Mouse (Mus musculus): ENCODE data around the gene Msi2. TPM values are rescaled to one million over a fixed set of nuclear protein-coding genes. Genes with fewer than 3 reads are reported as not detected.
A peak's percentile ranks its signal among the peaks of the same experiment; 100 is the strongest.

Gene Msi2
- polyA plus RNA-seq, 1 experiment from 2014 or later: 20.2 TPM

- no peaks in the 10 kb centered on the region for H3K27me3 ChIP-seq (replicated peaks; ENCODE audit: low read depth, poor library complexity, severe bottlenecking)
- H3K36me3 ChIP-seq (replicated peaks): peaks cover 100% of the 10 kb centered on the region
- no peak for DNase-seq (ENCODE audit: low spot score)
- H3K9me3 ChIP-seq: no peaks in the 10 kb centered on the region
- no peak overlapping the region for H3K4me3 ChIP-seq
- peaks cover 32% of the 10 kb centered on the region for H3K4me1 ChIP-seq
- H3K27ac ChIP-seq (replicated peaks): no peak overlapping the region; the same call in 1 of the 2 replicates
- WGBS: 90% methylated on average over 11 of the region's 11 CpGs
Measured at GRCm38 (mm10) chr11:88661444-88662180, 56.7 kb downstream of the Msi2 start.

- no peaks in the 10 kb centered on the region for H3K9me3 ChIP-seq
- H3K27me3 ChIP-seq (replicated peaks; ENCODE audit: low read depth, poor library complexity, severe bottlenecking): no peaks in the 10 kb centered on the region
- DNase-seq (ENCODE audit: low spot score): no peak
- no peak overlapping the region for H3K27ac ChIP-seq (replicated peaks)
- H3K4me3 ChIP-seq: no peak overlapping the region
- WGBS: 89% methylated on average over 9 of the region's 9 CpGs
- peaks cover 100% of the 10 kb centered on the region for H3K36me3 ChIP-seq (replicated peaks)
- peaks cover 24% of the 10 kb centered on the region for H3K4me1 ChIP-seq
Measured at GRCm38 (mm10) chr11:88660404-88660803, 57.9 kb downstream of the Msi2 start.

- 91% methylated on average over 5 of the region's 5 CpGs for WGBS
- H3K4me1 ChIP-seq: peaks cover 16% of the 10 kb centered on the region
Measured at GRCm38 (mm10) chr11:88658926-88659325, 59.4 kb downstream of the Msi2 start.

GRCm38 (mm10) chr11:88655786-88656185 is 62.5 kb downstream of the Msi2 start:
- no peak for DNase-seq (ENCODE audit: low spot score)
- H3K27me3 ChIP-seq (replicated peaks; ENCODE audit: low read depth, poor library complexity, severe bottlenecking): no peaks in the 10 kb centered on the region
- no peaks in the 10 kb centered on the region for H3K9me3 ChIP-seq
- no peak overlapping the region for H3K4me3 ChIP-seq
- peaks cover 94% of the 10 kb centered on the region for H3K36me3 ChIP-seq (replicated peaks)
- 85% methylated on average over 8 of the region's 8 CpGs for WGBS
- no peak overlapping the region for H3K27ac ChIP-seq (replicated peaks)
- peaks cover 18% of the 10 kb centered on the region for H3K4me1 ChIP-seq

More at GRCm38 (mm10) chr11:88658926-88659325, 59.4 kb downstream of the Msi2 start:
- Histone ChIP-seq H3K4me3 (no peak overlapping the region), H3K9me3 (no peaks in the 10 kb centered on the region), H3K27me3 (replicated peaks; ENCODE audit: low read depth, poor library complexity, severe bottlenecking) (no peaks in the 10 kb centered on the region), H3K27ac (replicated peaks) (no peak overlapping the region), H3K36me3 (replicated peaks) (peaks cover 100% of the 10 kb centered on the region)
- no peak for DNase-seq (ENCODE audit: low spot score)

- Histone ChIP-seq H3K9me3 (no peaks in the 10 kb centered on the region), H3K4me1 (peaks cover 24% of the 10 kb centered on the region), H3K4me3 (no peak overlapping the region), H3K27me3 (replicated peaks; ENCODE audit: low read depth, poor library complexity, severe bottlenecking) (no peaks in the 10 kb centered on the region), H3K27ac (replicated peaks) (no peak overlapping the region), H3K36me3 (replicated peaks) (peaks cover 94% of the 10 kb centered on the region)
- no peak for DNase-seq (ENCODE audit: low spot score)
- 93% methylated on average over 3 of the region's 3 CpGs for WGBS
Measured at GRCm38 (mm10) chr11:88655214-88655566, 63.1 kb downstream of the Msi2 start.

GRCm38 (mm10) chr11:88654391-88655213 is 63.7 kb downstream of the Msi2 start:
- no peak for DNase-seq (ENCODE audit: low spot score)
- Histone ChIP-seq H3K27me3 (replicated peaks; ENCODE audit: low read depth, poor library complexity, severe bottlenecking) (no peaks in the 10 kb centered on the region), H3K36me3 (replicated peaks) (peaks cover 88% of the 10 kb centered on the region), H3K27ac (replicated peaks) (no peak overlapping the region), H3K4me1 (peaks cover 24% of the 10 kb centered on the region), H3K9me3 (no peaks in the 10 kb centered on the region), H3K4me3 (no peak overlapping the region)
- WGBS: 91% methylated on average over 18 of the region's 18 CpGs

GRCm38 (mm10) chr11:88650275-88650674 is 68.0 kb downstream of the Msi2 start:
- H3K4me1 ChIP-seq: peaks cover 52% of the 10 kb centered on the region
- peaks cover 85% of the 10 kb centered on the region for H3K36me3 ChIP-seq (replicated peaks)
- H3K27ac ChIP-seq (replicated peaks): no peak overlapping the region
- WGBS: 69% methylated on average over 4 of the region's 4 CpGs
- H3K9me3 ChIP-seq: no peaks in the 10 kb centered on the region
- H3K27me3 ChIP-seq (replicated peaks; ENCODE audit: low read depth, poor library complexity, severe bottlenecking): no peaks in the 10 kb centered on the region
- no peak overlapping the region for H3K4me3 ChIP-seq
- no peak for DNase-seq (ENCODE audit: low spot score)

- H3K27ac ChIP-seq (replicated peaks): no peak overlapping the region
- peaks cover 85% of the 10 kb centered on the region for H3K36me3 ChIP-seq (replicated peaks)
- H3K27me3 ChIP-seq (replicated peaks; ENCODE audit: low read depth, poor library complexity, severe bottlenecking): no peaks in the 10 kb centered on the region
- WGBS: 71% methylated on average over 2 of the region's 2 CpGs
- DNase-seq (ENCODE audit: low spot score): no peak
- no peak overlapping the region for H3K4me3 ChIP-seq
- peaks cover 61% of the 10 kb centered on the region for H3K4me1 ChIP-seq
- H3K9me3 ChIP-seq: no peaks in the 10 kb centered on the region
Measured at GRCm38 (mm10) chr11:88649009-88649408, 69.3 kb downstream of the Msi2 start.

GRCm38 (mm10) chr11:88648407-88648806 is 69.9 kb downstream of the Msi2 start:
- H3K4me3 ChIP-seq: no peak overlapping the region
- H3K27me3 ChIP-seq (replicated peaks; ENCODE audit: low read depth, poor library complexity, severe bottlenecking): no peaks in the 10 kb centered on the region
- H3K27ac ChIP-seq (replicated peaks): no peak overlapping the region
- H3K36me3 ChIP-seq (replicated peaks): peaks cover 84% of the 10 kb centered on the region
- no peak for DNase-seq (ENCODE audit: low spot score)
- no peaks in the 10 kb centered on the region for H3K9me3 ChIP-seq
- H3K4me1 ChIP-seq: peaks cover 65% of the 10 kb centered on the region
- 86% methylated on average over 5 of the region's 5 CpGs for WGBS

GRCm38 (mm10) chr11:88646493-88646892 is 71.8 kb downstream of the Msi2 start:
- H3K4me3 ChIP-seq: no peak overlapping the region
- H3K36me3 ChIP-seq (replicated peaks): peaks cover 83% of the 10 kb centered on the region
- no peak overlapping the region for H3K27ac ChIP-seq (replicated peaks)
- DNase-seq (ENCODE audit: low spot score): no peak
- H3K9me3 ChIP-seq: no peaks in the 10 kb centered on the region
- H3K27me3 ChIP-seq (replicated peaks; ENCODE audit: low read depth, poor library complexity, severe bottlenecking): no peaks in the 10 kb centered on the region
- peaks cover 68% of the 10 kb centered on the region for H3K4me1 ChIP-seq
- WGBS: 83% methylated on average over 6 of the region's 6 CpGs

GRCm38 (mm10) chr11:88645821-88646220 is 72.5 kb downstream of the Msi2 start:
- no peaks in the 10 kb centered on the region for H3K9me3 ChIP-seq
- no peak for DNase-seq (ENCODE audit: low spot score)
- peaks cover 88% of the 10 kb centered on the region for H3K36me3 ChIP-seq (replicated peaks)
- H3K4me3 ChIP-seq: no peak overlapping the region
- peaks cover 73% of the 10 kb centered on the region for H3K4me1 ChIP-seq
- no peak overlapping the region for H3K27ac ChIP-seq (replicated peaks)
- no peaks in the 10 kb centered on the region for H3K27me3 ChIP-seq (replicated peaks; ENCODE audit: low read depth, poor library complexity, severe bottlenecking)
- WGBS: 66% methylated on average over 7 of the region's 7 CpGs

GRCm38 (mm10) chr11:88644719-88645118 is 73.6 kb downstream of the Msi2 start:
- no peak overlapping the region; the same call in 1 of the 2 replicates for H3K27ac ChIP-seq (replicated peaks)
- peaks cover 69% of the 10 kb centered on the region for H3K4me1 ChIP-seq
- no peak for DNase-seq (ENCODE audit: low spot score)
- no peaks in the 10 kb centered on the region for H3K9me3 ChIP-seq
- no peaks in the 10 kb centered on the region for H3K27me3 ChIP-seq (replicated peaks; ENCODE audit: low read depth, poor library complexity, severe bottlenecking)
- 19% methylated on average over 7 of the region's 7 CpGs for WGBS
- H3K36me3 ChIP-seq (replicated peaks): peaks cover 93% of the 10 kb centered on the region
- no peak overlapping the region for H3K4me3 ChIP-seq

GRCm38 (mm10) chr11:88639862-88640261 is 78.5 kb downstream of the Msi2 start:
- peaks cover 47% of the 10 kb centered on the region for H3K4me1 ChIP-seq
- H3K27me3 ChIP-seq (replicated peaks; ENCODE audit: low read depth, poor library complexity, severe bottlenecking): no peaks in the 10 kb centered on the region
- WGBS: 64% methylated on average over 4 of the region's 4 CpGs
- H3K36me3 ChIP-seq (replicated peaks): peaks cover 81% of the 10 kb centered on the region
- no peak overlapping the region for H3K4me3 ChIP-seq
- H3K27ac ChIP-seq (replicated peaks): 0 out of 2 replicates have a peak overlapping the region, but pooled peaks have one; percentile 26
- no peaks in the 10 kb centered on the region for H3K9me3 ChIP-seq
- no peak for DNase-seq (ENCODE audit: low spot score)

Data from embryonic facial prominence, embryonic 10.5 days (tissue).